Mouse (Mus musculus): ENCODE results near the gene Adamts15. TPM values are rescaled to one million over a fixed set of nuclear protein-coding genes. Genes with fewer than 3 reads are reported as not detected.

Adamts15 gene
- polyA plus RNA-seq, 1 experiment from 2014 or later: 0.03 TPM

DNA sequence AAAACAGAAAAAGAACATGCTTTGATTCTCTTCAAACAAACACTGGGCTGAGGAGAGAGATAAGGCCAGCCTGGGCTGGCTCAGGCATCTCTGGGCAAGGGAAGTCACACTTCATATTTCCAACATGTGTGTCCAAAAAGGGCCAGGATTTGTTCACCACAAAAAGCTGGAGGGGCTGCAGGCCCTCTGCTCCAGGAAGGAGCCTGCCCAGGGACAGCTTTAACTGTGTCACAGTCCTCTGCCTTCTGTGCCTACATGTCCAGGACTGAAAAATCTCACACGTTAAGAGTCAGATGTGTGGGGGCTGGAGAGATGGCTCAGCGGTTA, 42.3 kb downstream of the Adamts15 start:
- Histone ChIP-seq H3K36me3 (ENCODE audit: inconsistent target) (no peaks in the 10 kb centered on the region), H3K27ac (no peak overlapping the region), H3K4me3 (ENCODE audit: inconsistent target) (no peak overlapping the region), H3K79me2 (ENCODE audit: inconsistent target) (no peaks in the 10 kb centered on the region)
- 94% methylated on average over 2 of the region's 2 CpGs for WGBS (ENCODE audit: missing documents)

DNA sequence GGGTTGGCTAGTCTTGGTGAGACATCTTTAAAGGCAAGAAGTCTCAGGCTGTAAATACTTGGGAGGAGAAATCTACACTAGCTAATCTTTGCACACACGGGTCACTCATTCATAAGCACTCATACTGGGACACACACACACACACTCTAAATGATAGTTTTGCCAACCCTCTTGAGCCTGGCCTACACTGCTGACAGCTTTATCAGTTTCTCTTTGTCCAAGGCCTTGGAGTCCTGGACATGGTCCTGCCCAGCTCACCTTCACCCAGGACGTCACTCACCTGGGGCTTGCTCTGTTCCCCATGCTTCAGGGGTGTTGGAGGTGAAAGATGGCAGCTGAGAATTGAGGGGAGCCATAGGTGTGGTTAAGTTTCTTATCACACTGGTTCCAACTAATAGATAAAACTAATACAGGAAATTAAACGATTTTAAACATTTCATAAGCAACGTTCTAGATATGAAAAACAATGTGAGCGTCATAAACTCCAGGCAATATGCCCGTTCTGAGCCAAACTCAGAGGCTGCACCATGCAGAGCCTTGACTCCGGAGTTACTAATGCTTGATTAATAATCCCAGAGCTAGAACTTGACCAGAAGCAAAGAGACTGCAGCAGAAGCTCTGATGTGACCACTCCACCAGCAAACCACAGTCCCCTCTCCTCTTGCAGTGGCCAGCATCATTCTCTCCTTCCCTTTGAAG, 42.9 kb downstream of the Adamts15 start:
- Histone ChIP-seq H3K27ac (no peak overlapping the region), H3K79me2 (ENCODE audit: inconsistent target) (no peaks in the 10 kb centered on the region), H3K36me3 (ENCODE audit: inconsistent target) (no peaks in the 10 kb centered on the region), H3K4me3 (ENCODE audit: inconsistent target) (no peak overlapping the region)
- WGBS (ENCODE audit: missing documents): 84% methylated on average over 7 of the region's 7 CpGs

DNA sequence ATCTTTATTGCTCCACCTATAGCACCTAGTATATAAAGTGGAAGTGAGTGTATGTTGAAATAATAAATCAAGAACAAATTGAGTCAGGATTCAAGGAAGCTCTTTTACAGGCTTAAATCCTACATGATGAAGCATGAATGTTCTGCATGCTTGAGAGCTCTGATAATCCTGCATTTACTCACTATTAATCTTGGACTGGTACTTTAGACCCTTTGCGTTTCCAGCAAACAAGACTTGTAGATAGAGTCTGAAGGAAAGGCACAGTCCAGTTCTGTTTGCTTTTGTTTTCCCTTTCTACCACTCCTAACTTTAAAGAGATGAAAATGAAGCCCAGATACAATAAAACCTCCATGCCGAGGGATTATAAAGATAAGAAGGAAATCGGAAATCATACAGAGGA, 45.7 kb downstream of the Adamts15 start:
- Histone ChIP-seq H3K27ac (no peak overlapping the region), H3K79me2 (ENCODE audit: inconsistent target) (no peaks in the 10 kb centered on the region), H3K36me3 (ENCODE audit: inconsistent target) (no peaks in the 10 kb centered on the region), H3K4me3 (ENCODE audit: inconsistent target) (no peak overlapping the region)
- 66% methylated on average over 3 of the region's 3 CpGs for WGBS (ENCODE audit: missing documents)

DNA sequence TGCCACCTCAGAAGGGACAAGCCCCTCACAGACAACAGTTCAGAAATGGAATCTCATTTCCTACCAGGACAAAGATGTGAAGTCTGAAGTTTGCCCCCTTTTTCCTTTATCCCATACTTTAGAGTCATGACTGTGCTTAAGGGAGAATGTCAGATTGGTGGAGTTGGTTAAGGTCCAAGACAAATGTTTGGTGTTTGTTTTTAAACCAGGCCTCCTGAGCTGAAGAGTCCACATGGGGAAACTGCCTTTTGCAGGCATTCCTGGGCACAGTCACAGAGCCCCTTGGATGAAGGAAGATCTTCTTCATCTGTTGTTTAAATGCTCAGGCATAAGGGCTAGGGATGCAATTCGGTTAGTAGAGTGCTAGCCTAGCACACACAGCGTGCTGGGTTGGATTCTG, 66.4 kb downstream of the Adamts15 start:
- H3K4me3 ChIP-seq (ENCODE audit: inconsistent target): no peak overlapping the region
- no peaks in the 10 kb centered on the region for H3K79me2 ChIP-seq (ENCODE audit: inconsistent target)
- H3K36me3 ChIP-seq (ENCODE audit: inconsistent target): no peaks in the 10 kb centered on the region
- WGBS (ENCODE audit: missing documents): 71% methylated on average over 1 of the region's 2 CpGs
- H3K27ac ChIP-seq: no peak overlapping the region

GRCm38 (mm10) chr9:30851841-30852240, 70.4 kb downstream of the Adamts15 start:
- Histone ChIP-seq H3K4me3 (ENCODE audit: inconsistent target) (no peak overlapping the region), H3K79me2 (ENCODE audit: inconsistent target) (no peaks in the 10 kb centered on the region), H3K27ac (no peak overlapping the region), H3K36me3 (ENCODE audit: inconsistent target) (no peaks in the 10 kb centered on the region)
- WGBS (ENCODE audit: missing documents): 95% methylated on average over 2 of the region's 2 CpGs

DNA sequence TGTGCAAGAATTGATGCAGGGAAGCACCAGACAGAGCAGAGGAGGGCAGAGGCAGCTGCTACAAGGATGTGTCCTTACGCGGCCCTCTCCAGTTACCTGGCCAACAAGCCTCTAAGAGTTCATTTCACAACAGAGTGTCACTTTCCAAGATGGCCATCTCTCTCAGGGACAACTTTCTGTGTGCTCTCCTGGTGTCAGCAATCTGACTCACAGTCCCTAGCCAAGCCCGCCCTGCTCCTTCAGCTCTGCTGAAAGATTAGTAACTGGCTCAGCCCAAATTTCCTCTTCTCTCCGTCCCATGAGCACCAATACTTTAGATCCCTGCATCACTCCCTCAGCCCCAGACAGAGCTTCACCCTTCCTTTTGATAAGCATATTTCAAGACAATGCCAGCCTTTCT, 72.3 kb downstream of the Adamts15 start:
- no peak overlapping the region for H3K27ac ChIP-seq
- H3K4me3 ChIP-seq (ENCODE audit: inconsistent target): no peak overlapping the region
- H3K79me2 ChIP-seq (ENCODE audit: inconsistent target): no peaks in the 10 kb centered on the region
- H3K36me3 ChIP-seq (ENCODE audit: inconsistent target): no peaks in the 10 kb centered on the region
- 86% methylated on average over 4 of the region's 4 CpGs for WGBS (ENCODE audit: missing documents)

DNA sequence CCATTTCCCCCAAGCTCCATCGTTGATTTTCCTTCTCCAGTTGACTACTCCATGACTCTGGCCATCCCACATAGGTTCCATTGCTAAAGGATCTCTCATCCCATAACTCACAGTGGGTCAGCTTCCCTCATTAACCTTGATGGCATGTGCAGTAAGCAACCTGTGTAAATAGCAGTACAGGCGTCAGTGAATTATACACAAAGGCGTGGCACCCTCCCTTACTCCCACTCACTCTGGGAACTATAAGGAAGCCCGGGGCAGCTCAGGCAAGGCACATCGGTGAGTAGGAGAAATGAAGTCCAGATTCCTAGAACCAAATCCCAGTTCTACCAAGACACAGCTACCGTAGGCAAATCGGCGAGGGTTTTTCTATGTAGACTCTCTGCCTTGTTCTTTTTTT, 72.8 kb downstream of the Adamts15 start:
- no peaks in the 10 kb centered on the region for H3K36me3 ChIP-seq (ENCODE audit: inconsistent target)
- H3K4me3 ChIP-seq (ENCODE audit: inconsistent target): no peak overlapping the region
- 92% methylated on average over 8 of the region's 8 CpGs for WGBS (ENCODE audit: missing documents)
- no peaks in the 10 kb centered on the region for H3K79me2 ChIP-seq (ENCODE audit: inconsistent target)
- no peak overlapping the region for H3K27ac ChIP-seq

Other genes with a start within 250 kb of the Adamts15 start
- not detected in 3 replicates for gene Adamts8, start 20.1 kb upstream of the Adamts15 start, polyA plus RNA-seq (2018)
- 7.1 to 8.1 TPM (median 7.4 TPM) in 3 replicates for gene Zbtb44, start 108.2 kb upstream of the Adamts15 start, polyA plus RNA-seq (2018)
- gene St14, start 209.4 kb upstream of the Adamts15 start, polyA plus RNA-seq (2018): 2.1 to 4.9 TPM (median 3.5 TPM) in 3 replicates